Mouse (Mus musculus): Measurements from ENCODE around the gene Bnc2. TPM values are rescaled to one million over a fixed set of nuclear protein-coding genes. Genes with fewer than 3 reads are reported as not detected.

The Bnc2 gene
- polyA plus RNA-seq (2015; fragmentation: Illumina TruSeq; extraction: RNeasy Lipid Tissue Mini Kit (QIAGEN cat#74804); ENCODE audit: low read depth, low replicate concordance): 0.94 TPM

GRCm38 (mm10) chr4:84675171-84675973 is at the start of gene Bnc2:
Gene Bnc2, minus strand, starts transcription at chr4:84675275.

Other genes starting within 250 kb of the Bnc2 start
- 6.9 TPM for gene Cntln, start 209.0 kb upstream of the Bnc2 start, polyA plus RNA-seq (2015; fragmentation: Illumina TruSeq; extraction: RNeasy Lipid Tissue Mini Kit (QIAGEN cat#74804); ENCODE audit: low read depth, low replicate concordance)